Mouse (Mus musculus): ENCODE results near the gene Aars. TPM values are rescaled to one million over a fixed set of nuclear protein-coding genes. Genes with fewer than 3 reads are reported as not detected.

The Aars gene
- polyA plus RNA-seq, 1 experiment from 2014 or later, result 66.9 TPM

GRCm38 (mm10) chr8:111027391-111027937, 5.5 kb upstream of the Aars start:
- Histone ChIP-seq H3K27ac (ENCODE audit: low read depth) (peak overlapping the region; percentile 69), H3K9ac (peak overlapping the region; percentile 81), H3K4me3 (ENCODE audit: low read depth, low read length) (peak overlapping the region; percentile 78), H3K9me3 (ENCODE audit: low read depth, low read length) (no peaks in the 10 kb centered on the region), H3K36me3 (ENCODE audit: insufficient read depth) (no peaks in the 10 kb centered on the region), H3K4me2 (peak overlapping the region; percentile 80), H3K27me3 (ENCODE audit: insufficient read depth, low read length) (no peaks in the 10 kb centered on the region), H3K4me1 (ENCODE audit: insufficient read depth) (peaks cover 2% of the 10 kb centered on the region; the same call in 1 of the 2 replicates)
- peak; percentile 92 for DNase-seq
- no peak for TF ChIP-seq CTCF (IDR thresholded peaks at IDR 0.05; ENCODE audit: low read depth)
- WGBS, result under 1% methylated on average over 31 of the region's 31 CpGs
- peak; percentile 97 for ATAC-seq (ENCODE audit: insufficient read depth)

- Histone ChIP-seq H3K9me3 (ENCODE audit: low read depth, low read length) (no peaks in the 10 kb centered on the region), H3K4me3 (ENCODE audit: low read depth, low read length) (no peak overlapping the region), H3K9ac (no peak overlapping the region), H3K4me1 (ENCODE audit: insufficient read depth) (peaks cover 6% of the 10 kb centered on the region; the same call in 1 of the 2 replicates), H3K27ac (ENCODE audit: low read depth) (no peak overlapping the region), H3K27me3 (ENCODE audit: insufficient read depth, low read length) (no peaks in the 10 kb centered on the region), H3K36me3 (ENCODE audit: insufficient read depth) (no peaks in the 10 kb centered on the region), H3K4me2 (no peak overlapping the region)
- WGBS, result 55% methylated on average over 4 of the region's 4 CpGs
- ATAC-seq (ENCODE audit: insufficient read depth), result no peak
- DNase-seq, result peak; percentile 5
- TF ChIP-seq CTCF (IDR thresholded peaks at IDR 0.05; ENCODE audit: low read depth), result no peak
Measured at GRCm38 (mm10) chr8:111029589-111029988, 3.4 kb upstream of the Aars start.

- ATAC-seq (ENCODE audit: insufficient read depth) (no peak), DNase-seq (no peak)
- 76% methylated on average over 6 of the region's 6 CpGs for WGBS
- no peak overlapping the region for H3K4me3 ChIP-seq (ENCODE audit: low read depth, low read length)
- no peak overlapping the region for H3K9ac ChIP-seq
- no peaks in the 10 kb centered on the region for H3K9me3 ChIP-seq (ENCODE audit: low read depth, low read length)
- no peaks in the 10 kb centered on the region for H3K36me3 ChIP-seq (ENCODE audit: insufficient read depth)
- H3K27ac ChIP-seq (ENCODE audit: low read depth), result no peak overlapping the region
- H3K4me2 ChIP-seq, result no peak overlapping the region
- no peak for TF ChIP-seq CTCF (IDR thresholded peaks at IDR 0.05; ENCODE audit: low read depth)
- H3K27me3 ChIP-seq (ENCODE audit: insufficient read depth, low read length), result no peaks in the 10 kb centered on the region
- H3K4me1 ChIP-seq (ENCODE audit: insufficient read depth), result peaks cover 10% of the 10 kb centered on the region
Measured at GRCm38 (mm10) chr8:111030045-111030444, 2.9 kb upstream of the Aars start.

- no peak within 1 kb of the TSS for H3K9ac ChIP-seq
- H3K4me3 ChIP-seq (ENCODE audit: low read depth, low read length), result no peak within 1 kb of the TSS
- H3K27ac ChIP-seq (ENCODE audit: low read depth), result no peak within 1 kb of the TSS
- no peaks in the 10 kb centered on the region for H3K27me3 ChIP-seq (ENCODE audit: insufficient read depth, low read length)
- no peak for TF ChIP-seq CTCF (IDR thresholded peaks at IDR 0.05; ENCODE audit: low read depth)
- no peaks in the 10 kb centered on the region for H3K9me3 ChIP-seq (ENCODE audit: low read depth, low read length)
- peaks cover 7% of the 10 kb centered on the region; the same call in 1 of the 2 replicates for H3K36me3 ChIP-seq (ENCODE audit: insufficient read depth)
- no peak for DNase-seq
- ATAC-seq (ENCODE audit: insufficient read depth), result no peak
- 93% methylated on average over 19 of the region's 19 CpGs for WGBS
- H3K4me2 ChIP-seq, result no peak within 1 kb of the TSS
- peaks cover 15% of the 10 kb centered on the region for H3K4me1 ChIP-seq (ENCODE audit: insufficient read depth)
Measured at GRCm38 (mm10) chr8:111031572-111031971, 1.4 kb upstream of the Aars start, which contains the start of gene Ddx19b. Ddx19b (minus strand) TSS chr8:111031751.

GRCm38 (mm10) chr8:111033482-111034215, 705 bp downstream of the Aars start:
- ATAC-seq (ENCODE audit: insufficient read depth) (peak; percentile 99), DNase-seq (peak; percentile 100)
- H3K9ac ChIP-seq, result peak overlapping the region; percentile 77
- no peaks in the 10 kb centered on the region for H3K9me3 ChIP-seq (ENCODE audit: low read depth, low read length)
- peaks cover 28% of the 10 kb centered on the region for H3K36me3 ChIP-seq (ENCODE audit: insufficient read depth)
- 6% methylated on average over 37 of the region's 37 CpGs for WGBS
- H3K27ac ChIP-seq (ENCODE audit: low read depth), result peak overlapping the region; percentile 85
- peaks cover 13% of the 10 kb centered on the region for H3K4me1 ChIP-seq (ENCODE audit: insufficient read depth)
- peak overlapping the region; percentile 78 for H3K4me3 ChIP-seq (ENCODE audit: low read depth, low read length)
- no peaks in the 10 kb centered on the region for H3K27me3 ChIP-seq (ENCODE audit: insufficient read depth, low read length)
- H3K4me2 ChIP-seq, result peak overlapping the region; percentile 73
- no peak for TF ChIP-seq CTCF (IDR thresholded peaks at IDR 0.05; ENCODE audit: low read depth)

GRCm38 (mm10) chr8:111034276-111034675, 1.3 kb downstream of the Aars start:
- Histone ChIP-seq H3K36me3 (ENCODE audit: insufficient read depth) (peaks cover 34% of the 10 kb centered on the region), H3K4me1 (ENCODE audit: insufficient read depth) (peaks cover 13% of the 10 kb centered on the region), H3K27me3 (ENCODE audit: insufficient read depth, low read length) (no peaks in the 10 kb centered on the region), H3K4me2 (peak overlapping the region; percentile 73), H3K27ac (ENCODE audit: low read depth) (peak overlapping the region; percentile 85), H3K9me3 (ENCODE audit: low read depth, low read length) (no peaks in the 10 kb centered on the region), H3K9ac (peak overlapping the region; percentile 77), H3K4me3 (ENCODE audit: low read depth, low read length) (peak overlapping the region; percentile 78)
- 14% methylated on average over 12 of the region's 12 CpGs for WGBS
- TF ChIP-seq CTCF (IDR thresholded peaks at IDR 0.05; ENCODE audit: low read depth), result no peak
- DNase-seq (peak; percentile 62), ATAC-seq (ENCODE audit: insufficient read depth) (no peak)

- H3K27ac ChIP-seq (ENCODE audit: low read depth), result no peak overlapping the region
- no peak overlapping the region for H3K9ac ChIP-seq
- peaks cover 56% of the 10 kb centered on the region for H3K36me3 ChIP-seq (ENCODE audit: insufficient read depth)
- H3K4me2 ChIP-seq, result no peak overlapping the region
- no peaks in the 10 kb centered on the region for H3K27me3 ChIP-seq (ENCODE audit: insufficient read depth, low read length)
- H3K9me3 ChIP-seq (ENCODE audit: low read depth, low read length), result no peaks in the 10 kb centered on the region
- no peak for TF ChIP-seq CTCF (IDR thresholded peaks at IDR 0.05; ENCODE audit: low read depth)
- H3K4me1 ChIP-seq (ENCODE audit: insufficient read depth), result peaks cover 13% of the 10 kb centered on the region
- 91% methylated on average over 15 of the region's 15 CpGs for WGBS
- H3K4me3 ChIP-seq (ENCODE audit: low read depth, low read length), result no peak overlapping the region
- no peak for ATAC-seq (ENCODE audit: insufficient read depth)
- DNase-seq, result no peak
Measured at GRCm38 (mm10) chr8:111036591-111036990, 3.6 kb downstream of the Aars start.

Measured in lung, embryonic 14.5 days (tissue).